Mouse (Mus musculus) forebrain, embryonic 10.5 days (tissue): Measurements from ENCODE around the gene Gins1. TPM values are rescaled to one million over a fixed set of nuclear protein-coding genes. Genes with fewer than 3 reads are reported as not detected.
"Not testable (repeated sequence)": the region's sequence is repeated elsewhere in the genome, so short reads cannot be mapped to it uniquely, and the experiment has no call there.

ENCODE experiments used
- DNase-seq: peaks from one replicate; pipeline ENCODE4 v3.0.0-alpha.2; 2017; ENCODE audit warnings: low spot score; ENCODE audit errors: extremely low spot score
- H3K27ac ChIP-seq: fragments of 300-500 bp; sonication (generic); 2 replicates; pipeline ENCODE4 v1.5.1; 2016; ENCODE audit warnings: mild to moderate bottlenecking
- H3K27me3 ChIP-seq: fragments of 300-500 bp; sonication (generic); 2 replicates; pipeline ENCODE4 v1.6.1; 2016; ENCODE audit warnings: mild to moderate bottlenecking; ENCODE audit not compliant: poor library complexity, severe bottlenecking
- H3K36me3 ChIP-seq: fragments of 300-500 bp; sonication (generic); replicated peaks from 2 replicates; pipeline ENCODE4 v1.6.1; 2016; ENCODE audit warnings: mild to moderate bottlenecking, moderate library complexity
- H3K4me1 ChIP-seq: fragments of 300-500 bp; sonication (generic); 2 replicates; pipeline ENCODE4 v1.6.1; 2016
- H3K4me3 ChIP-seq: fragments of 300-500 bp; sonication (generic); 2 replicates; pipeline ENCODE4 v1.5.1; 2016; ENCODE audit warnings: mild to moderate bottlenecking, moderate library complexity
- H3K9me3 ChIP-seq: fragments of 300-500 bp; sonication (generic); 2 replicates; pipeline ENCODE4 v1.6.1; 2016; ENCODE audit warnings: mild to moderate bottlenecking, moderate library complexity
- WGBS: fragments of 180-500 bp; shearing (Covaris S2); methylation state at CpG from one replicate; pipeline ENCODE4 v1.1.7; 2016; 5-methylcytosine and 5-hydroxymethylcytosine counted together
- polyA plus RNA-seq: library from polyadenylated mRNA; unstranded; fragments of >200 nt; fragmentation: Nextera tagmentation; extraction: Ambion mirVana; gene quantifications from 2 replicates; pipeline ENCODE4 v1.2.1, GENCODE M21; 2016

Gene Gins1
- polyA plus RNA-seq, 1 experiment from 2014 or later = 86.6 TPM

DNA sequence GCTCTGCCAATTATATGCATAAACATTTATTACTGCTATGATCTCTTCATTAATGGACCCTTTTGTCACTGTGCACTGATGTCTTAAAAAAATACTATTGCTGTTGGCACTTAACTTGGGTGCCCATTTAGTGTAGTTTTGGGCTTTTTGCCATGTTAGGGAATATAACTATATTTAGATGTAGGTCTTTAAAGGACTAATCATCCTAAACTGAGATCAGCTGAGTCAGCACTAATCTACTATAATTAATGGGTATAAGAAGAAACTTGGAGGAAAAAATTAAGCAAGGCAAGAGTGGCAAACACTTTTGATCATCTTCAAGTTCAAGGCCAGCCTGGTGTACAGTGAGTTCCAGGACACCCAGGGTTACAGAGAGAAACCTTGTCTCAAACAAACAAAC, 18.9 kb upstream of the Gins1 start:
- no peaks in the 10 kb centered on the region for H3K4me1 ChIP-seq

DNA sequence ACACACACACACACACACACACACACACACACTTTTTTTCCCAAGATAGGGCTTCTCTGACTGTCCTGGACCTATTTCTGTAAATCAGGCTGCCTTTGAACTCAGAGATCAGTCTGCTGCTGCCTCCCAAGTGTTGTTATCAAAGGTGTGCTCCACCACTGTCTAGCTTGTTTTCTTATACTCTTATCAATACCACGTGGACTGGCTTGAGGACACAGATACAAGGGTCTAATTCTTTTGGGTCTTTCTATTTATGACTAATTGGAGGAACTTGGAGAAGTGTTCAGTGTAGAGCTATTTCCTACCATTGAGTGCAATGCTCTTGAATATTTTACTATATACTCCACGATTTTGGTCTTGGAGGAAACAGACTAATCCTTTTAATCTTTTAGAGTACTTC, 17.8 kb upstream of the Gins1 start:
- Histone ChIP-seq H3K4me3 (no peak overlapping the region), H3K27ac (no peak overlapping the region), H3K9me3 (no peaks in the 10 kb centered on the region), H3K27me3 (no peaks in the 10 kb centered on the region), H3K4me1 (no peaks in the 10 kb centered on the region), H3K36me3 (peaks cover 21% of the 10 kb centered on the region)
- DNase-seq = no peak
- 93% methylated on average over 2 of the region's 2 CpGs for WGBS

More for the DNA sequence above, 18.9 kb upstream of the Gins1 start:
- H3K27me3 ChIP-seq = no peaks in the 10 kb centered on the region
- H3K4me3 ChIP-seq = no peak overlapping the region
- H3K9me3 ChIP-seq = no peaks in the 10 kb centered on the region
- no peak overlapping the region for H3K27ac ChIP-seq
- H3K36me3 ChIP-seq = peaks cover 21% of the 10 kb centered on the region
- DNase-seq = no peak

DNA sequence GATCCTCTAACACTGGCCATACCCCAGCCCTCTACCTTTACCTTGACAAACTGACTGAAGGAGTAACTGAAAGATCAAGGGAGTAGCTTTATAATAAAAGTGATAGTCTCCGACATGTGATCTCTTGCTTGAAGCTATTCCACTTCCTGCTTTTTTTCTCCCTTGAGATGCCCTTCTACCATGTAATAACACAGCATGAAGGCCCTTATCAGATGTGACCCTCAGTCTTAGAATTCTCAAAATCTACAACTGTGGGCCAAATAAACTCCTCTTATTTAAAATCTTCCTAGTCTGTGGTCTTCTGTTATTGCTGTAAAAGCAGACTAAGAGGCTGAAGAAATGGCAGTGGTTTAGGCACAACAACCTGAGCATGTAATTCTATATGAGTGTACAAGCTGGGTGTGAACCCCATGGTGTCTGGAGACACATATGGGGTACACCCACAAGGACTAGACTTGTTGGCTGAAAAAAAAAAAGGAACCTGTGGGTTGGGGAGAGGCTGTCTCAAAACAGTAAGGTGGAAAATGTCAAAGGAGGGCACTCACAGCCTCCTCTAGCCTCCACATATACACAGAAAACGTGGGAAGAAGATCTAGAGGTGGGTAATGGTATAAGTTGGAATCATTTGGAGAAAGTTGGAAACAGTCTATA, 10.5 kb upstream of the Gins1 start:
- 86% methylated on average over 2 of the region's 2 CpGs for WGBS
- H3K4me1 ChIP-seq = no peaks in the 10 kb centered on the region
- peaks cover 10% of the 10 kb centered on the region for H3K36me3 ChIP-seq
- DNase-seq = no peak
- H3K9me3 ChIP-seq = no peaks in the 10 kb centered on the region
- H3K4me3 ChIP-seq = no peak overlapping the region
- H3K27me3 ChIP-seq = no peaks in the 10 kb centered on the region
- no peak overlapping the region for H3K27ac ChIP-seq

DNA sequence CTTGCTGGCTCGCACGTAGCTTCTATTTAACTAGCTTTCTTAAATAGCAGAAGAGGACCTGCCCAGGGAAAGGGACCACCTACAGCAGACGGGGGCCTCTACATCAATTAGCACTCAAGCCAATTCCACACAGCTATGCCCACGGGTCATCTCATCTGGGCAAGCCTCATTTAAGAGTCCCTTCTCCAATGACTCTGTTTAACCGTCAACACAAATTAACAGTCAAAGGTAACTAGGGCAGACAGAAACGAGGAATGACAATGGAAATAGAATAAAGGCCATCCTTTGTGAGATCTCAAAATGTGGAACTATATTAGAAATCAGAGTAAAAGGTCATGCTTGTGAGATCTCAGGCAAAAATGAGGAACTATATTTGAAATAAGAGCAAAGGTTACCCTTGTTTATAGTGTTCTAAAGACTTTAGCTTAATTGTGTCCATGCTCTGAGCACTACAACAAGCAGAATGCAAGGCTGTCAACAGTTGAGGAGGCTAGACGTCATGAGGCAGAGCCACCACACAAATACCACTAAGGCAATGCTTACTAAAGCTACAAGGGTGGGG, 9.4 kb upstream of the Gins1 start:
- no peaks in the 10 kb centered on the region for H3K9me3 ChIP-seq
- no peak for DNase-seq
- 87% methylated on average over 7 of the region's 7 CpGs for WGBS

DNA sequence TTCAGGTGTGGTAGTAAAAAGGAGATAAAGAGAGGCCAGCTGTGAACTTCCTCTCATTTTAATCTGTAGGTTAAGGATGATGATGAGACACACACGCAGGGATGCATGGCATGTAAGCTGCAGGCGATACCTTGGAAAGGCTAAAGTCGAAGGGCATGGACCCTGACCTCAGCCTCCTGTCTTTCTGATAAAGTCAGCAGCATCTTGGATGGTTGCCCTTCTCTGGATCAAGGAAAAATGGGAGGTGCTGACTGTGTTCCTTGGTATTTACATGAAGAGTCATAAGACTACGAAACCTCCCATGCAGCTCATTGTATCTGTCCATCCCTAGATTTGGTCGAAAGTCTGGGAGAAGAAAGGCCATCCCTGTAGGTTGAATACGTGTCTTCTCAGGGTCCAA, 4.9 kb upstream of the Gins1 start:
- H3K27me3 ChIP-seq = no peaks in the 10 kb centered on the region
- no peak overlapping the region for H3K4me3 ChIP-seq
- DNase-seq = no peak
- H3K9me3 ChIP-seq = no peaks in the 10 kb centered on the region
- H3K36me3 ChIP-seq = peaks cover 13% of the 10 kb centered on the region
- peaks cover 22% of the 10 kb centered on the region for H3K4me1 ChIP-seq
- H3K27ac ChIP-seq = no peak overlapping the region
- 87% methylated on average over 6 of the region's 6 CpGs for WGBS

More for the DNA sequence above, 9.4 kb upstream of the Gins1 start:
- Histone ChIP-seq H3K27me3 (no peaks in the 10 kb centered on the region), H3K27ac (no peak overlapping the region), H3K4me1 (no peaks in the 10 kb centered on the region), H3K4me3 (no peak overlapping the region), H3K36me3 (peaks cover 13% of the 10 kb centered on the region)

DNA sequence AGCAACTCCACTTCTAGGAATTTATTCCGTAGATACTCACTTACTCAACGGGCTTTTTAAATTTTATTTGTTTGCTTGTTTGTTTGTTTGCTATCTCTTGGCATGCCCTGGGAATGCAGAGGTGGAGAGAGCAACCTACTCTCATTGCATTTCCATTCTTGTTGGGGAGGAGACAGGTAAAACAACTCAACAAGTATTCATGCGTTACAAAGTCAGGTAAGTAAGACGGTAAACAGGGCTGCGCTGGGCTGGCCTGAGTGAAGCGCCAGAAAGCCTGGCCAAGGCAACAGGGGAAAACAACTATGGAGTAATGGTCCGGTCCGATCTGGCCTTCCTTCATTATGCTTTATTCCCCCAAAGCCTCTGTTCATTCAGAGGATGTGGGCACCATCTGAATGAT, 2.9 kb upstream of the Gins1 start:
- Histone ChIP-seq H3K4me1 (peaks cover 22% of the 10 kb centered on the region), H3K27ac (no peak overlapping the region), H3K27me3 (no peaks in the 10 kb centered on the region), H3K36me3 (peaks cover 7% of the 10 kb centered on the region), H3K4me3 (no peak overlapping the region), H3K9me3 (no peaks in the 10 kb centered on the region)
- WGBS = 87% methylated on average over 8 of the region's 8 CpGs
- DNase-seq = no peak

DNA sequence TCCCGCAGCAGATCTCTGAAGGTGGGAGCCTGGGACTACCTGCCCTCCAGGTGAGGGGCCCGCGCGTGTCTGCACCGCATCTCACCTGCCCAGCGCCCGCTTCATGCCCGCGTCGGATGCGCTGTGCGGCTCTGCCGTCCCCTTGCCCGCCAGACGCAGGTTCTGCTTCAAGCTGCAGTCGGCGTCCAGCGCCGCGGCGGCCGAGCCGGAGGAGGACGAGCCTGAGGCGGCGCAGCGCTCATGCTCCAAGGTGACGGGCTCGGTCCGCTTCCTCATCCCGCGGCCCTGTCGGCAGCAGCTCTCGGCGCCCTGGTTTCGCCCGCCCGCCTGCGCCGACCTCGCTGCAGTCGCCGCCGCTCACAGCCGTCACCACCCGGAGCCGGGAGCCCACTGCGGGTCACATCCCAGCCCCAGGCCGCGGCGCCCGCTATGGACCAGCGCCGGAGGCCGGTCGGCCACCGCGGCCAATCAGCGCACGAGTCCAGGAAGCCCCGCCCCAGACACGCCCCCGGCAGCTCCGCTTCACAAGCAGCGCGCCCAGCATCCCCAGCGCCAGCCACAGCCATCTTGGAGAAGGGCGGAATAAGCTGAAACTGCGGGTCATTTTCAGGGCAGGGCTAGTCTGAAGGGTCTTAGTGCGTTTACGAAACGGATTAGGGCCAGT, 796 bp upstream of the Gins1 start, which contains the start of gene Abhd12:
Gene Abhd12 (minus strand): TSS at position 470 of the 664 bp plus-strand sequence.
- Histone ChIP-seq H3K27ac (peak within 1 kb of the TSS; percentile 92), H3K36me3 (peaks cover 7% of the 10 kb centered on the region), H3K4me1 (peaks cover 22% of the 10 kb centered on the region), H3K27me3 (no peaks in the 10 kb centered on the region), H3K9me3 (no peaks in the 10 kb centered on the region), H3K4me3 (peak within 1 kb of the TSS; percentile 90)
- WGBS = under 1% methylated on average over 69 of the region's 72 CpGs
- DNase-seq = peak; percentile 98

DNA sequence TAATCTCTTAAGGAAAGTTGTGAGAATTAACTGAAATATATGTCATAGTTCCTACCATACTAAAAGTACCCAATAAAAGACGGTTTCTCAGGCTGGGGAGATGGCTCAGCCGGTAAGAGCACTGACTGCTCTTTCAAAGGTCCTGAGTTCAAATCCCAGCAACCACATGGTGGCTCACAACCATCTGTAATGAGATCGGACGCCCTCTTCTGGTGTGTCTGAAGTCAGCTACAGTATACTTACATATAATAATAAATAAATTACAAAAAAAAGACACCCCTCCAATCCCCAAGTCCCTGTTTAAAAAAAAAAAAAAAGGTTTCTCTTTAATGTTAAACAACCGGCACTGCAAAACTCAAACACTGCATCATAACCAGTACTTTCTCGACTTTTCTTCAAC, 3.7 kb downstream of the Gins1 start:
- not testable (repeated sequence) for H3K36me3 ChIP-seq, H3K9me3 ChIP-seq, DNase-seq, H3K27me3 ChIP-seq, H3K4me1 ChIP-seq
- peak overlapping the region; percentile 67 for H3K4me3 ChIP-seq
- WGBS = 46% methylated on average over 6 of the region's 6 CpGs
- peak overlapping the region; percentile 97 for H3K27ac ChIP-seq

DNA sequence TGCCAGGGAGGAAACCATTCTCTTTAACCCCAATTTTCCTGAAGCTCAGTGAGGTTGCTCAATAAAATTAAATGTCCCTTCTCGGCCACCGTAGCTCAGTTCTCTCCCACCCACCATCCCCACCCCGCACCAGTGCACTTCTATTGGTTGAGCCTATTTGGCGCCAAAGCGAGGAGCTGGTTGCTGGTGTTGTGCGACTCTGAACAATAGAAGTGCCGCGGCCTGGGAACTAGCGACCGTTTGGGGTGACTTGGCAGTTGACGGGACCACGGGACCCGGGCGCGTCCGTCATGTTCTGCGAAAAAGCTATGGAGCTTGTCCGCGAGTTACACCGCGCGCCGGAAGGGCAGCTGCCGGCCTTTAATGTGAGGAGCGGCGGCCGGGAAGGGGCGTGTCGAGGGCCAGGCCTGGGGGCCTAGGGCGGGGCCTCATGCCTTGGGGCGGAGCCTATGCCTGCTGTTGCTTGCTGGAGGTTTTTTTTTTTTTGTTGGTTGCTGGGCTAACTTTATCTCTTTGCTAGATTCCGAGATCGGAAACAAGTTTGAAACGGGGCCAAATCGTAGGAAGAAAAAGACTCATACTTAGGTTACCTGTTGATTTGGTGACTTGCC, 4.3 kb downstream of the Gins1 start:
- Histone ChIP-seq H3K9me3 (no peaks in the 10 kb centered on the region), H3K36me3 (peaks cover 13% of the 10 kb centered on the region), H3K4me1 (peaks cover 7% of the 10 kb centered on the region), H3K27ac (peak overlapping the region; percentile 97), H3K27me3 (no peaks in the 10 kb centered on the region), H3K4me3 (peak overlapping the region; percentile 67)
- under 1% methylated on average over 35 of the region's 35 CpGs for WGBS
- peak; percentile 93 for DNase-seq

DNA sequence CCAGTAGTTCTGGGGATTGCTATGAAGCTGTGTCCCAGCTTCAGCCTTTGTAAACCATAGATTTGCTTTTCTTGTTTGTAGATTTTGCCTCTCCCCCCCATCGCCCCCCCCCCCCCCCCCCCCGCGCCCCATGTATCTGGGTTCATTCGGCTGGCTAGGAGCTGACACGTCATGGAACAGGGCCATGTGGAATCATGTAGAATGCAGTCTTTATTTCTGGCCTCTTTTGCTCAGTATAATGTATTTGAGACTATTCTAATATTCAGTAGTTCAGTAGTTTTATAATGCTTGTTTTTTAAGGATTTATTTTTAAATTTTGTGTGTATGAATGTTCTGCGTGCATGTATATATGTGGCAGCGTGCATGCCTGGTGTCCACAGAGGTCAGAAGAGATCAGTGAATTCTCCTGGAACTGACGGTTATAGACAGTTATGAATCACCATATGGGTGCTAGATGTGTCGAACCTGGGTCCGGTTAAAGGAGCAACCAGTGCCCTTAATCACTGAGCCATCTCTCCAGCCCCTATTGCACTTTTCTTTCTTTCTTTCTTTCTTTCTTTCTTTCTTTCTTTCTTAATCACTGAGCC, 5.2 kb downstream of the Gins1 start:
- 49% methylated on average over 10 of the region's 10 CpGs for WGBS
- DNase-seq = peak; percentile 15

DNA sequence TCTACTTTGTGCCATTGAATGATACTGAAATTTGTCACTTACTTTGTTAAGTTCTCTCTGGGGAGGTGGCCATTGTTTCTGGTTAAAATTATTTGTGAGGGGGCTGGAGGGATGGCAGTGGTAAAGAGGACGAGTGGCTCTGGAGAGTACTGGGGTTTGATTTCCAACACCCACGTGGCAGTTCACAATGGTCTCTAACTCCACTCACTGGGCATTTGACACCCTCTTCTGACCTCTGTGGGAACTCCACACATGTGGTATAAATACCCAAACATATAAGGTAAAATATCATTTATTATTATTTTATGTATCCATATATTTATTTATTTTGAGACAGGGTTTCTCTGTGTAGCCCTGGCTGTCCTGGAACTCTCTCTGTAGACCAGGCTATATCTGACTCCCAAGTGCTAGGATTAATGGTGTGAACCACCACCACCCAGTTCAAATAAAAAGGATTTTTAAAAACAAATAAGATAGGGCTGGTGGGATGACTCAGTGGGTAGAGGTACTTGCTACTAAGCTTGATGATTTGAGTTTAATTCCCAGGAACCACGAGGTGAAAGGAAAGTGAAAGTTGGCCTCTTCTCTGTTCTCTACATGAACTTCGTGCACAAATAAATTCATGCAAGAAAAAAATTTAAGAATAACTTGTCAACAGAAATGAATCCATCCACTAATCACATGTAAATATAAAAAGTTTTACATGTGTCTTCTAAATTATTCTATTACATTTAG, 9.7 kb downstream of the Gins1 start:
- Histone ChIP-seq H3K27ac (no peak overlapping the region), H3K4me1 (peaks cover 7% of the 10 kb centered on the region), H3K36me3 (peaks cover 58% of the 10 kb centered on the region), H3K27me3 (no peaks in the 10 kb centered on the region), H3K4me3 (no peak overlapping the region), H3K9me3 (no peaks in the 10 kb centered on the region)
- 86% methylated on average over 4 of the region's 4 CpGs for WGBS
- DNase-seq = no peak

More for the DNA sequence above, 5.2 kb downstream of the Gins1 start:
- Histone ChIP-seq H3K9me3 (no peaks in the 10 kb centered on the region), H3K4me3 (peak overlapping the region; percentile 67), H3K4me1 (peaks cover 7% of the 10 kb centered on the region), H3K27ac (peak overlapping the region; percentile 97), H3K36me3 (peaks cover 20% of the 10 kb centered on the region), H3K27me3 (no peaks in the 10 kb centered on the region)

DNA sequence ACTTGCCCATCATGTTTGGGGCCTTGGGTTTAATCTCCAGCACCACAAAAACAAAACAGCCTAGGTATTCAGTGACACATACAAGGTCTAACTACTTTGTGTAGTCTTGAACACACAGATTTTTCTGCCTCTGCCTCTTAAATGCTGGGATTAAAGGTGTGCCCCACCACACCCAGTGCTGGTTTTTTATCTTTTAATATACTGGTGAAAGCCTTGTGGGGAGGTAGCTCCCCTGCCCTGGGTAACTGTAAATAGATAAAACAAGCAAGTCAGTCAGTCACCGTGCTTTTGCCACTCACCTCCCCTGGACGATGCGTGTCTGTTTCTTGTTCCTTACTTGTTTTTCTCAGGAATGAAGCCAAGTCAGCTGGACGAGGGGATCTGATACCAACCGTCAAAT, 10.6 kb downstream of the Gins1 start:
- Histone ChIP-seq H3K36me3 (peaks cover 66% of the 10 kb centered on the region), H3K4me1 (no peaks in the 10 kb centered on the region), H3K9me3 (no peaks in the 10 kb centered on the region), H3K4me3 (no peak overlapping the region), H3K27me3 (no peaks in the 10 kb centered on the region), H3K27ac (no peak overlapping the region)
- 97% methylated on average over 5 of the region's 5 CpGs for WGBS
- DNase-seq = no peak
